Mouse (Mus musculus): Measurements from ENCODE around the gene Pnpla1. TPM values are rescaled to one million over a fixed set of nuclear protein-coding genes. Genes with fewer than 3 reads are reported as not detected.

Pnpla1 gene
- polyA plus RNA-seq, 1 experiment from 2014 or later = not detected

DNA sequence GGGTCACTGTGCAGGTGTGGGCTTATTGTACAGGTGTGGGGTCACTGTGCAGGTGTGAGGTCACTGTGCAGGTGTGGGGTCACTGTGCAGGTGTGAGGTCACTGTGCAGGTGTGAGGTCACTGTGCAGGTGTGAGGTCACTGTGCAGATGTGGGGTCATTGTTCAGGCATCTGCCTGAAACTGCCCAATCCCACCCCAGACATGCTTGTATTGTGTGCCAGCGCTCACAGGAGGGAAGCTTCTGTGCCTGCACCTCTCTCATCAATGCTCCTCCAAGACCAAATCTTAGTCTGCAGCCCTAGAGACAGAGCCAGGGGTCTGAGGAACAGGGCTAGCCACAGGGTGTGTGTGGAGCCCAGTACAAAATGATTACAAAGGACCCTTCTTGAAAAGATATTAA, 58.3 kb downstream of the Pnpla1 start:
- H3K4me2 ChIP-seq = no peak overlapping the region
- H3K4me1 ChIP-seq (replicated peaks) = no peaks in the 10 kb centered on the region
- WGBS = 100% methylated on average over 1 of the region's 1 CpGs
- H3K36me3 ChIP-seq = no peaks in the 10 kb centered on the region
- no peak overlapping the region for H3K4me3 ChIP-seq
- no peak overlapping the region for H3K27ac ChIP-seq
- no peaks in the 10 kb centered on the region for H3K9me3 ChIP-seq
- ATAC-seq (ENCODE audit: low FRiP score) = no peak
- no peak overlapping the region for H3K9ac ChIP-seq
- H3K27me3 ChIP-seq = no peaks in the 10 kb centered on the region; the same call in 1 of the 2 replicates

DNA sequence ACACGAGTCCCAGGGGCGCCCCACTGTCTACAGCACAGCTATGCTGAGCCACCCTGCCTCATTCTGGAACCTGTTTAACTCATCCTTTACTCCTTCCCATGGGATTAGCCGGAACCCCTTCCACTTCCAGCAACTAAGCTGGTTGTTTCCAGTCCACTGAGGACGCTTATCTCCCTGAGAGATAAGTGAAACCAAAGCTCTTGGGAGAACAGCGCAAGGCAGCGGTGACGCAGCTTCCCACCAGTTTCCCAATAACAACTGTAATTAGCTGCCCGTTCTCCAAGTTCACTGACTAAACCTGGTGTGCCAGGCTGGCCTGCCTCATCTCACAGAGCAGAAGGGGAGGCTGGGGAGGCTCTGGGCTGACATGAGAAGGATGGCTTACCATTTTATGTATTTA, 62.9 kb downstream of the Pnpla1 start:
- Histone ChIP-seq H3K4me3 (no peak overlapping the region), H3K27me3 (no peaks in the 10 kb centered on the region), H3K4me2 (no peak overlapping the region), H3K36me3 (no peaks in the 10 kb centered on the region), H3K4me1 (replicated peaks) (no peaks in the 10 kb centered on the region), H3K9me3 (no peaks in the 10 kb centered on the region), H3K9ac (no peak overlapping the region), H3K27ac (no peak overlapping the region)
- 82% methylated on average over 8 of the region's 8 CpGs for WGBS
- no peak for ATAC-seq (ENCODE audit: low FRiP score)

DNA sequence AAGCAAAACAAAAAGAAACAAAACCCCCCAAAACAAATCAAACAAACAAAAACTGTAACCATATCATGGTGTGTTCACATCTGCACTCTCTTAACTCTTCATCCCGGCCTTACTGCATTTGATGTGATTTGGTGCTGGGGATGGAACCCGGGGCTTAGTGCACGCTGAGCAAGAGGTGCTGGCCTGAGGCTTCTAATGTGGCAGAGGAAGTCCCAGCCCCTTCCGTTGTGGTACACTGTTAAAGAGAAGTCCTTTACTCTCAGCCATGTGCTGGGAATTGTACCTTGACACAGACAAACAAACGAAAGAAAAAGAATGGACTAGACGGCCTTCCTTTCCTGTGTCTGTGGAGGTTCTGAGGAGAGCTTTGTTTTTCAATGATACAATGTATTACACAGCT, 63.9 kb downstream of the Pnpla1 start:
- H3K27me3 ChIP-seq = no peaks in the 10 kb centered on the region
- H3K4me1 ChIP-seq (replicated peaks) = peaks cover 3% of the 10 kb centered on the region; the same call in 1 of the 2 replicates
- H3K27ac ChIP-seq = no peak overlapping the region
- H3K4me2 ChIP-seq = no peak overlapping the region
- H3K9ac ChIP-seq = no peak overlapping the region
- 80% methylated on average over 6 of the region's 6 CpGs for WGBS
- H3K36me3 ChIP-seq = no peaks in the 10 kb centered on the region
- no peak for ATAC-seq (ENCODE audit: low FRiP score)
- no peak overlapping the region for H3K4me3 ChIP-seq
- no peaks in the 10 kb centered on the region for H3K9me3 ChIP-seq

DNA sequence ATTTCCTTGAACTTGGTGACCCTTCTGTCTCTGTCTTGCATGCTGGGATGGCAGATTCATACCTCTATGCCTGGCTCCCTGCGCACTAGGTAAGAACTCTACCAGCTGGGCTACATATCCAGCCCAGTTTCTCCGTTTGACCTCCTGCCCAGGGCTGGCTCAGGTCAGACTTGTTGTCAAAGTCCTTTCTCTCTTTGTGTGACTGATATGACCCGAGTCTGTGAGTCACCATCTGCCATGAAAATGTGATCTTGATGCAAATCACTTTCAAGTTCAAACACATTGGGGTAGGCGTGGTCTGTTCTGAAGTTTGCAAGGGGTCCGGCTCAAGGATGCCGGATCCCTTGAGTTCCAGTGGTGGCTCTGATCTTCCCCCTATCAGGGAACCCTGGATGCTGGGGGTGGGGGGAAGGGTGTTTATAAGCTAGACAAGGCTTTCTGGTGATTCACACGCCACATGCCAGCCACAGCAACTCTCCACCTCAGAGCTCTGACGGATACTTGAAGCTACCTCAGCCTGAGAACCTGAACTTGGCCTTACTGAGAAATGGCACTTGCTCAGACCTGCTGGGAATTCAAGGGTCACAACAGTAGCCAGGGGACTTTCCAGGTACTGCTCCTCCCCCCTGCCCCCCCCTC, 66.9 kb downstream of the Pnpla1 start:
- peaks cover 7% of the 10 kb centered on the region for H3K4me1 ChIP-seq (replicated peaks)
- H3K4me2 ChIP-seq = no peak overlapping the region
- H3K27me3 ChIP-seq = no peaks in the 10 kb centered on the region
- H3K36me3 ChIP-seq = no peaks in the 10 kb centered on the region
- 78% methylated on average over 8 of the region's 8 CpGs for WGBS
- H3K4me3 ChIP-seq = no peak overlapping the region
- no peaks in the 10 kb centered on the region for H3K9me3 ChIP-seq
- H3K9ac ChIP-seq = no peak overlapping the region
- no peak overlapping the region for H3K27ac ChIP-seq
- ATAC-seq (ENCODE audit: low FRiP score) = no peak

DNA sequence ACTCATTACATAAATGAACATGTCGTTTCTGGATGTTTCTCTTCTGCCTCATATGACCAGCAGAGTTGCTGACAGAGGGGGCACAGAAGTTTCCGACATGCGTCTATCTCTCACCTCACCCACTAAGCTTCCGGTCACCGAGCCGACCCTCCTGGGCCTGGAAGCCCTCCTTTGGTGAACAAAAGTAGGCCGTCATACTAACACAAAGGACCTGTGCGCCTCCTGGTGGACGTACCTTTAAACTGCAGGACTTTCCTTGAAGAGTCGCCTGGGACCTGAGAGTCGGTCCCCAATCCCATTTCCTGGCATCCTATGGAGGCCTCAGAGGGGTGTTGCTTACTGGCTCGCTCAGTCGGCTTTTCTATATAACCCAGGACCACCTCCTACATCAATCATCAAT, 68.2 kb downstream of the Pnpla1 start:
- no peak for ATAC-seq (ENCODE audit: low FRiP score)
- Histone ChIP-seq H3K27ac (no peak overlapping the region), H3K9me3 (no peaks in the 10 kb centered on the region), H3K36me3 (no peaks in the 10 kb centered on the region), H3K4me2 (no peak overlapping the region), H3K9ac (no peak overlapping the region), H3K4me1 (replicated peaks) (peaks cover 16% of the 10 kb centered on the region), H3K4me3 (no peak overlapping the region), H3K27me3 (no peaks in the 10 kb centered on the region)
- WGBS = 15% methylated on average over 13 of the region's 13 CpGs

DNA sequence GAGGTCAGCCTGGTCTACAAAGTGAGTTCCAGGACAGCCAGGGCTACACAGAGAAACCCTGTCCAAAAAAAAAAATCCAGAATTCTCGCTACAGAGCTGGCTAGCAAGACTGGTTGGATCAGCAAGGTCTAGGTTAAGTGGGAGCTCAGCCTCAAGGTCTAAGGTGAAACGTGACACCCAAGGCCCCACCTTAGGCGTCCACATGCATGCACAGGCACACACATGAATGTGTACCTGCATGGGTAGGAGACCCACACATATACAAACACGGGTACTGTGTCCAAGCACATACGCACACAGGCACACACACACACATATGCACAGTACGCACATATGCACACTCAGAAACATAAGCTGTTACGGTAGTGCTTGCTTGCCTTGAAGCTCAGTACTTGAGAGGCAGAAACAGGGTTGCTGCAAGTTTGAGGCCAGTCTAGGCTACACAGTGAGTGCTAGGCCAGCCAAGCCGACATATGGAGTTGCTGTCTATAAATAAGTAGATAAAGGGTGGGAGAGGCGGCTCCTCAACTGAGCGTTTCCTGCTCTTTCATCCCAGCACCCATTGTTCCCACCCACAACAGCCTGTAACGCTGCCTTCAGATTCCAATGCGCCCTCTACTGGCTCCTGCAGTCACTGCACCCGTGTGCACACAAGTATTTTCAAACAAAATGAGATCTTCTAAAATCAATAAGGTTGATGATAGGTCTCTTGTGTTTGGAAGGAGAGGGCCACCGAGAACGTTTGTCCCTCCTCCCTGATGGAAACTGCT, 68.8 kb downstream of the Pnpla1 start:
- ATAC-seq (ENCODE audit: low FRiP score) = no peak
- WGBS = 52% methylated on average over 15 of the region's 15 CpGs
- Histone ChIP-seq H3K36me3 (no peaks in the 10 kb centered on the region), H3K4me1 (replicated peaks) (peaks cover 16% of the 10 kb centered on the region), H3K9ac (no peak overlapping the region), H3K9me3 (no peaks in the 10 kb centered on the region), H3K27me3 (no peaks in the 10 kb centered on the region), H3K4me3 (no peak overlapping the region), H3K4me2 (no peak overlapping the region), H3K27ac (no peak overlapping the region)

DNA sequence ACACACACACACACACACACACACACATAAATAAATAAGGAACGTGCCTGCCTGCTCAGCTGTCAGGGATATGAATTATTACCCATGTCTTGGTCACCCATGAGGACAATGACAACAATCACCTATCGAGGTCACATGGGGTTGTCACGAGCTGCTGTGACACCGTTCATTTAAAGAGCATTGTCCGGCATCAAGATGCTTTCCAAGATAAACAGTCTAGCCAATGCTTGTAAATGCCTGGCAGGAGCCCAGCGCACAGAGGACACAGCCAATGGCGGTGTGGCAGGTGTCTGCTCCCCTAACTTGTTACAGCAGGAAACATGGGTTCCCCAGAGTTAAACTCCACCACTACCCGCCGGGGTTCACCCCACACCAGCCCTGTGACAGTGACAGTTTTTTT, 69.8 kb downstream of the Pnpla1 start:
- Histone ChIP-seq H3K4me2 (no peak overlapping the region), H3K9me3 (no peaks in the 10 kb centered on the region), H3K4me3 (no peak overlapping the region), H3K27me3 (no peaks in the 10 kb centered on the region), H3K4me1 (replicated peaks) (peaks cover 16% of the 10 kb centered on the region), H3K36me3 (no peaks in the 10 kb centered on the region), H3K27ac (no peak overlapping the region), H3K9ac (no peak overlapping the region)
- 82% methylated on average over 9 of the region's 9 CpGs for WGBS
- no peak for ATAC-seq (ENCODE audit: low FRiP score)

DNA sequence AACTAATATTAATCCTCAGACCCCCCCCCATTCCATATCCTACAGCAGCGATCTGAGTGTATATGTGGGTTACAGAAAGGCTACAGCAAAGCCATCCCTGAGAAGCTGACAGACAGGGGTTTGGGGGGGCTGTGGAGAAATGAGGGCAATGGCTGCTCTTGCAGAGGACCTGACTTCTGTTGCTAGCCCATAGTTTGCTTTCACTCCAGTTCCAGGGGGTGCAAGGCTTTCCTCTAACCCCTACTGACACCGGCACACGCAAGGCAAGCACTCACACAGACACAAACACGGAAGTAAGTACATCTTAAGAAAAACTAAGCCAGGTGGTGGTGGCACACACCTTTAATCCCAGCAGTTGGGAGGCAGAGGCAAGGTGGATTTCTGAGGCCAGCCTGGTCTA, 71.2 kb downstream of the Pnpla1 start:
- WGBS = 89% methylated on average over 4 of the region's 4 CpGs
- H3K4me1 ChIP-seq (replicated peaks) = peaks cover 16% of the 10 kb centered on the region
- H3K9me3 ChIP-seq = no peaks in the 10 kb centered on the region
- no peaks in the 10 kb centered on the region for H3K27me3 ChIP-seq
- no peak overlapping the region for H3K9ac ChIP-seq
- no peaks in the 10 kb centered on the region for H3K36me3 ChIP-seq
- ATAC-seq (ENCODE audit: low FRiP score) = no peak
- H3K4me3 ChIP-seq = no peak overlapping the region
- H3K4me2 ChIP-seq = no peak overlapping the region
- H3K27ac ChIP-seq = no peak overlapping the region

DNA sequence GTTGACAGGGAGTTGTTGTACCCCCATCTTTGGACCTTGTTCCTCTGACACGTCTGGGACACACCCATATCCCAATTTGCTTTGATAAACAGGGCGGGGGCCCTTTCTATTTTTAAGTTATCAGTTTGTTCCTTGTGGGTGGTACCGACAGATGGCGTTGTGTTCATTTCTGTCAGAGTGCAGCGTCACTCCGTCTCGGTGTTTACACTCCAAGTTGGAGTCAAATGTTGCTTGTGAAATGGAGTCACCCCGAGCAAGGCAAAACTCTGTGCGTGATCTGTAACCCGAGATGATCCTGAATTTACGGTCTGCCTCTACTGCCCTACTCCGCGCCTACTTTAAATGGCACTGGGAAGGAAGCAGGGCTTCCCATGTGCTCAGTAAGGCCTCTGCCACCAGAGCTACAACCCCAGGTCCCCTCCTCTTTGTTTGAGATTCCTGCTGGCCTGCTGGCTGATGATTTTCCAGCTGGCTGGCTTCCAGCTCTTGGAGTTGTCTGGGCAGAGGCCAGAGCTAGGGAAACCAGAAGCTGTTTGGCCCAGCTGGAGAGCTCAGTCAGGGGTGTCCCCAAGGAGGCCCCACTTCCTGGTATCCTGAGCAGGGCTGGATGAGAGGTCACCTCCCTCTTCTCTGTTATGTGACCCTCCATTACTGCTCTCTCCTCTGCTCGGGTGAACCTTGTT, 72.3 kb downstream of the Pnpla1 start:
- H3K4me2 ChIP-seq = peak overlapping the region; percentile 26; the same call in 1 of the 2 replicates
- H3K27me3 ChIP-seq = no peaks in the 10 kb centered on the region

DNA sequence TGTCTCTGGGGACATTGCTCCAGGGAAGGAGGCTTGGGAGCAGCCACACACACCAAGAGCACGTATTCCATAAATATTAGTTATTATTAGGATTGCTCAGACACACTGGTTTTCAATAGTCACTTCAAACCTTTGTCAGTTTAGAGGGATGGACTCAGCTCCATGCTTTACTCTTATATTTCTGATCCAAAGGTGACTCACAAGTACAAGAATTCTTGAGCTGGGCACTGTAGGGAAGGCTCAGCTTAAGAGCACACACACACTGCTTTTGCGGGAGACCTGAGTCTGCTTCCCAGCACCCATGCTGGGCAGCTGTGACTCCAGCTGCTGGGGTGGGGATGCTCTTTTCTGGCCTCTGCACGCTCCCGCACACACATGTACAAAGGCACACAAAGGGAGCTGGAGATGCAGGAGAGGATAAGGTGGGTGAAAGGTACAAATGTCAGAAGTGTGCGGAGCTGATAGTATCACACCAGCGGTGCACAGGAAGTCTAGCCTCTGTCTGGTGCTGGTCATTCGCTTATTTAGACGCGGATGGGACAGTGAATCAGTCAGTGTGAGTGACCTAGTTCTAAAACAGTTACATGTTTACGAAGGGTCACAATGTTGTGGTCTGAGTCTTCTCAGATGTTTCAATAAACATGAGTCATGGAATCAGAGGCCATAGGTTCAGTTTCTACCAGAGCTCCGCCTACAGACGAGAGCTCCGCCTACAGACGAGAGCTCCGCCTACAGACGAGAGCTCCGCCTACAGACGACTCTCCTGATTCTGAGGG, 73.4 kb downstream of the Pnpla1 start:
- Histone ChIP-seq H3K9ac (no peak overlapping the region), H3K27me3 (no peaks in the 10 kb centered on the region), H3K4me2 (no peak overlapping the region), H3K9me3 (no peaks in the 10 kb centered on the region), H3K36me3 (no peaks in the 10 kb centered on the region), H3K27ac (no peak overlapping the region), H3K4me3 (no peak overlapping the region), H3K4me1 (replicated peaks) (peaks cover 13% of the 10 kb centered on the region)
- no peak for ATAC-seq (ENCODE audit: low FRiP score)
- WGBS = 91% methylated on average over 18 of the region's 18 CpGs

More for the DNA sequence above, 72.3 kb downstream of the Pnpla1 start:
- Histone ChIP-seq H3K36me3 (no peaks in the 10 kb centered on the region), H3K27ac (peak overlapping the region; percentile 78), H3K9ac (no peak overlapping the region; the same call in 1 of the 2 replicates), H3K9me3 (no peaks in the 10 kb centered on the region), H3K4me3 (no peak overlapping the region), H3K4me1 (replicated peaks) (peaks cover 16% of the 10 kb centered on the region)
- WGBS = 22% methylated on average over 14 of the region's 14 CpGs
- ATAC-seq (ENCODE audit: low FRiP score) = peak; percentile 87

DNA sequence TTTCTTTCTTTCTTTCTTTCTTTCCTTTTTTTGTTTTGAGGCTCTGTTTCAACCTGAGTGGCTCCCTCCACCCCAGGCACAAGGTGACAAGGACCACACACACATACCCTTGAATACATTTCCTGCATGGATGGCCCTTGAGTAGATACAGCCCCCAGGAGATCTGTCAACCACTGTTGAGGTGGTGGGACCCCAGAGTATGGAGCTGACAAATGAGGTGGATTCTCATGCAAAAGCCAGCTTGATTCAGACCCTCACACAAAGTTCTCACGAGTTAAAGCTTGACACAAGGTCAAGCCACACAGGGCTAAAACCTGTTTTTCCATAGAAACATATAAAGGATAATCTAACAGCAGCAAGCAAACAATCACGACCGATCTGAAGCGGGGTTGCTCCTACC, 74.1 kb downstream of the Pnpla1 start:
- Histone ChIP-seq H3K27ac (no peak overlapping the region), H3K9me3 (no peaks in the 10 kb centered on the region), H3K4me3 (no peak overlapping the region), H3K9ac (no peak overlapping the region), H3K4me2 (no peak overlapping the region), H3K27me3 (no peaks in the 10 kb centered on the region), H3K36me3 (no peaks in the 10 kb centered on the region), H3K4me1 (replicated peaks) (peaks cover 13% of the 10 kb centered on the region)
- 89% methylated on average over 4 of the region's 4 CpGs for WGBS
- no peak for ATAC-seq (ENCODE audit: low FRiP score)
